Mouse (Mus musculus): ENCODE data around the gene Cybc1.

GRCm38 (mm10) chr11:121277516-121277915 lies 48.4 kb upstream of the Cybc1 start:
- no peak for TF ChIP-seq CTCF (IDR thresholded peaks at IDR 0.05; ENCODE audit: extremely low read depth, insufficient read depth, insufficient read length, insufficient replicate concordance)
- no peak for TF ChIP-seq POLR2A (IDR thresholded peaks at IDR 0.05; ENCODE audit: low read depth, low read length)

Measured in spleen, adult 2 months (tissue).